In the genomic region with DNA sequence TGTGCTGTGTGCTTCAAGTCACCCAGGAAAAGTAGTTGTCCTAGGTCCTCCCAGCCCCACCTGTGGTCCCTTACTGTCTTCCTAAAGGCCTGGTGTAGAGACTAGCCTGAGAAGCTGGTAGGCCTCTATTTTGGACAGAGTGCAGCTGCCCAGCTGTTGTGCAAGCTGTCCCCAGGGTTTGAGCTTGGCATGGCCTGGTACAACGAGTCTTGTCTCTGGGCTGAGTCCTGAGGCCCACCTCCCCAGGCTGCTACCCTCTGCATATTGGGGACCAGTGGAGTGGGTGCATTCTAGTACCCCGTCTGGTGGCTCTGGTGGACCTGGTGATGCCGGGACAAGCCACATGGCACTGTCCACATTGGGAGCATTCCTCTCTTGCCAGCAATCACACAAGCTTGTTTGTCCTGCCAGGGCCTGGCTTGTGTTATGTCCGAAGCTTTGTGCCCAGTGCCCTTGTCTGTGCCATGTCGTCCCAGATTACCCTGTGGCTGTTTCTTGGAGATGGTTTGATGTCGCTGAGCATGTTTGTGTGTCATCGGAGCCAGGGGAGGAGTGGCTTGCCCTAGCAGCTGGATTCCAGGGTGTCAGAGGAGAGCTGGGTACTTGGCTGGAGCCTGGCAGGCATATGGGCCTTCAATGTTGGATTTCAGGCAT, we compare ENCODE assay signal across 10 mouse cellular contexts. TPM values are rescaled to one million over a fixed set of nuclear protein-coding genes. Genes with fewer than 3 reads are reported as not detected.
DNase-seq lines count a peak whose midpoint lies in the region; ATAC-seq and TF ChIP-seq lines count a peak whose summit lies in the region.
"Had no signal": no experiment of that assay in that cellular context is flagged by ENCODE, and none has a peak within 500 bp of the region (broad histone marks: within the 10 kb centered on the region; RNA-seq: fewer than 3 reads in every experiment).

No protein-coding gene starts in this region.

- H3K27me3 ChIP-seq in heart, embryonic 11.5 days (ENCODE audit: control insufficient read depth, insufficient read depth, low read length) = no peaks in the 10 kb centered on the region
- H3K27me3 ChIP-seq in midbrain, postnatal 0 days (ENCODE audit: insufficient read depth, low read length) = no peaks in the 10 kb centered on the region
- H3K27me3 ChIP-seq in midbrain, embryonic 16.5 days (ENCODE audit: control insufficient read depth, insufficient read depth, low read depth, low read length) = no peaks in the 10 kb centered on the region
- no peaks in the 10 kb centered on the region; the same call in 1 of the 2 replicates for H3K27me3 ChIP-seq in forebrain, embryonic 13.5 days
- H3K27me3 ChIP-seq: CH12.LX had no signal

- H3K9me3 ChIP-seq in heart, embryonic 11.5 days (replicated peaks; ENCODE audit: control insufficient read depth, low read length) = no peaks in the 10 kb centered on the region
- H3K9me3 ChIP-seq in midbrain, postnatal 0 days (ENCODE audit: low read length) = no peaks in the 10 kb centered on the region
- H3K9me3 ChIP-seq in midbrain, embryonic 16.5 days (replicated peaks; ENCODE audit: control insufficient read depth, low read length, poor library complexity, severe bottlenecking) = no peaks in the 10 kb centered on the region
- no peaks in the 10 kb centered on the region for H3K9me3 ChIP-seq in forebrain, embryonic 13.5 days (replicated peaks)

- TF ChIP-seq CTCF in midbrain, postnatal 0 days (IDR thresholded peaks at IDR 0.05) = no peak

- 82% methylated on average over 7 of the region's 7 CpGs for WGBS in heart, embryonic 11.5 days (ENCODE audit: insufficient replicate concordance)
- WGBS in midbrain, postnatal 0 days = 77% methylated on average over 7 of the region's 7 CpGs
- WGBS in midbrain, embryonic 16.5 days = 85% methylated on average over 7 of the region's 7 CpGs
- whole genome bisulfite sequencing in forebrain, embryonic 13.5 days = 88% methylated on average over 7 of the region's 7 CpGs

- H3K36me3 ChIP-seq in heart, embryonic 11.5 days (ENCODE audit: control insufficient read depth, insufficient read depth, low read length) = no peaks in the 10 kb centered on the region; the same call in 1 of the 2 replicates
- H3K36me3 ChIP-seq in midbrain, postnatal 0 days (ENCODE audit: insufficient read depth, low read length) = 0 out of 2 replicates have a peak, but pooled peaks cover under 1% of the 10 kb centered on the region
- no peaks in the 10 kb centered on the region for H3K36me3 ChIP-seq in midbrain, embryonic 16.5 days (ENCODE audit: control insufficient read depth, insufficient read depth, low read length)
- H3K36me3 ChIP-seq in forebrain, embryonic 13.5 days (ENCODE audit: poor library complexity, severe bottlenecking) = peaks cover 7% of the 10 kb centered on the region

- H3K4me3 ChIP-seq in heart, embryonic 11.5 days (ENCODE audit: low read depth, low read length) = no peak overlapping the region
- no peak overlapping the region for H3K4me3 ChIP-seq in midbrain, postnatal 0 days (ENCODE audit: low read depth, low read length)
- H3K4me3 ChIP-seq in midbrain, embryonic 16.5 days (ENCODE audit: low read depth, low read length) = no peak overlapping the region
- H3K4me3 ChIP-seq in forebrain, embryonic 13.5 days = no peak overlapping the region

- no peak overlapping the region for H3K9ac ChIP-seq in heart, embryonic 11.5 days (ENCODE audit: low read depth, low read length)
- H3K9ac ChIP-seq in midbrain, postnatal 0 days (replicated peaks; ENCODE audit: low read length, poor library complexity, severe bottlenecking) = no peak overlapping the region
- H3K9ac ChIP-seq in midbrain, embryonic 16.5 days (ENCODE audit: low read depth, low read length) = no peak overlapping the region
- no peak overlapping the region for H3K9ac ChIP-seq in forebrain, embryonic 13.5 days
- H3K9ac ChIP-seq: lung, embryonic 14.5 days had no signal

- H3K4me1 ChIP-seq in heart, embryonic 11.5 days (ENCODE audit: control insufficient read depth, insufficient read depth, low read length) = 0 out of 2 replicates have a peak, but pooled peaks cover 3% of the 10 kb centered on the region
- peaks cover 5% of the 10 kb centered on the region; the same call in 1 of the 2 replicates for H3K4me1 ChIP-seq in midbrain, postnatal 0 days (ENCODE audit: insufficient read depth, low read length)
- H3K4me1 ChIP-seq in midbrain, embryonic 16.5 days (ENCODE audit: control insufficient read depth, insufficient read depth, low read length) = peaks cover 9% of the 10 kb centered on the region; the same call in 1 of the 2 replicates
- H3K4me1 ChIP-seq in forebrain, embryonic 13.5 days = peaks cover 7% of the 10 kb centered on the region

- H3K4me2 ChIP-seq in heart, embryonic 11.5 days = no peak overlapping the region
- H3K4me2 ChIP-seq in midbrain, postnatal 0 days (ENCODE audit: low read depth, low read length, poor library complexity, severe bottlenecking) = no peak overlapping the region
- H3K4me2 ChIP-seq in midbrain, embryonic 16.5 days (ENCODE audit: low read length) = no peak overlapping the region
- no peak overlapping the region for H3K4me2 ChIP-seq in forebrain, embryonic 13.5 days
- H3K4me2 ChIP-seq: lung, embryonic 14.5 days had no signal

- no peak for ATAC-seq in heart, embryonic 11.5 days (replicated peaks; ENCODE audit: insufficient number of reproducible peaks, low FRiP score, low TSS enrichment)
- no peak for ATAC-seq in midbrain, postnatal 0 days (ENCODE audit: low FRiP score)
- no peak for ATAC-seq in midbrain, embryonic 16.5 days
- ATAC-seq in forebrain, embryonic 13.5 days = no peak

- DNase-seq in heart, adult 11 months = peak; percentile 98
- peak; percentile 26 for DNase-seq in midbrain, postnatal 0 days (ENCODE audit: low spot score)
- DNase-seq in heart, adult 8-10 months (ENCODE audit: low spot score) = peak; percentile 54
- DNase-seq in skeletal muscle tissue, adult 2 months (ENCODE audit: low read depth, low spot score) = peak; percentile 90
- DNase-seq in frontal cortex, postnatal 14 days (ENCODE audit: low spot score in 2 of 2) = no peak
- DNase-seq: lung, embryonic 14.5 days had no signal

- H3K27ac ChIP-seq in heart, embryonic 11.5 days (ENCODE audit: low read depth, low read length) = no peak overlapping the region
- H3K27ac ChIP-seq in midbrain, postnatal 0 days (ENCODE audit: low read depth, low read length) = no peak overlapping the region
- H3K27ac ChIP-seq in midbrain, embryonic 16.5 days (ENCODE audit: low read length) = no peak overlapping the region
- no peak overlapping the region for H3K27ac ChIP-seq in forebrain, embryonic 13.5 days

RNA-seq across cellular contexts. Expression of gene Ppard, which starts 3.6 kb away (rescaled TPM):
- 1.8 and 2.0 TPM in 2 replicates for polyA plus RNA-seq in heart, embryonic 11.5 days (2014; fragmentation: Nextera tagmentation; extraction: Ambion mirVana)
- 7.7 and 10.1 TPM in 2 replicates for total RNA-seq in midbrain, postnatal 0 days (2014; rRNA removed)
- polyA plus RNA-seq in midbrain, postnatal 0 days (2015; fragmentation: Nextera tagmentation; extraction: Ambion mirVana) = 1.2 and 1.5 TPM in 2 replicates
- polyA plus RNA-seq in midbrain, embryonic 16.5 days (2015; fragmentation: Nextera tagmentation; extraction: Ambion mirVana) = 1.2 and 1.6 TPM in 2 replicates
- total RNA-seq in heart, adult 8-10 months (2022) = 10 to 100 TPM; 32.4 to 33.8 (median 33.1) TPM
- 1.4 and 1.8 TPM in 2 replicates for polyA plus RNA-seq in forebrain, embryonic 13.5 days (2015; fragmentation: Nextera tagmentation; extraction: Ambion mirVana)

RNA-seq across cellular contexts. Expression of gene Def6, which starts 28.5 kb away (rescaled TPM):
- 2.6 and 2.8 TPM in 2 replicates for polyA plus RNA-seq in heart, embryonic 11.5 days (2014; fragmentation: Nextera tagmentation; extraction: Ambion mirVana)
- total RNA-seq in midbrain, postnatal 0 days (2014; rRNA removed) = 6.7 and 8.5 TPM in 2 replicates
- 7.4 and 8.3 TPM in 2 replicates for polyA plus RNA-seq in midbrain, postnatal 0 days (2015; fragmentation: Nextera tagmentation; extraction: Ambion mirVana)
- polyA plus RNA-seq in midbrain, embryonic 16.5 days (2015; fragmentation: Nextera tagmentation; extraction: Ambion mirVana) = 6.1 and 6.8 TPM in 2 replicates
- total RNA-seq in heart, adult 8-10 months (2022) = 1 to 10 TPM; 2.5 to 4.0 (median 3.6) TPM
- 3.3 and 3.6 TPM in 2 replicates for polyA plus RNA-seq in forebrain, embryonic 13.5 days (2015; fragmentation: Nextera tagmentation; extraction: Ambion mirVana)

RNA-seq across cellular contexts. Expression of gene Zfp523, which starts 59.2 kb away (rescaled TPM):
- 19.5 and 21.0 TPM in 2 replicates for polyA plus RNA-seq in heart, embryonic 11.5 days (2014; fragmentation: Nextera tagmentation; extraction: Ambion mirVana)
- total RNA-seq in midbrain, postnatal 0 days (2014; rRNA removed) = 65.4 and 81.7 TPM in 2 replicates
- 38.7 and 40.0 TPM in 2 replicates for polyA plus RNA-seq in midbrain, postnatal 0 days (2015; fragmentation: Nextera tagmentation; extraction: Ambion mirVana)
- polyA plus RNA-seq in midbrain, embryonic 16.5 days (2015; fragmentation: Nextera tagmentation; extraction: Ambion mirVana) = 40.4 and 42.1 TPM in 2 replicates
- 10 to 100 TPM; 12.2 to 18.5 (median 14.2) TPM for total RNA-seq in heart, adult 8-10 months (2022)
- polyA plus RNA-seq in forebrain, embryonic 13.5 days (2015; fragmentation: Nextera tagmentation; extraction: Ambion mirVana) = 32.7 and 34.5 TPM in 2 replicates

Comparison
In these comparisons a context has a peak if more than half of its experiments do, and no peak if none do; other contexts are left out.
1. DNase-seq: peak in heart, adult 11 months (single experiment), midbrain, postnatal 0 days (single experiment), heart, adult 8-10 months (single experiment) and skeletal muscle tissue, adult 2 months (single experiment); none in frontal cortex, postnatal 14 days (0 of 2).